Mouse (Mus musculus) ovary, adult 2 months (tissue): ENCODE measurements around the gene Triobp. TPM values are rescaled to one million over a fixed set of nuclear protein-coding genes. Genes with fewer than 3 reads are reported as not detected.

Experiments
- polyA plus RNA-seq: library from polyadenylated mRNA; depleted of rRNA; stranded (reverse); fragments of >200 nt; gene quantifications from 2 replicates; pipeline ENCODE4 v1.2.3, GENCODE M21; 2012; rRNA removed

Gene Triobp
- polyA plus RNA-seq = 107 and 117 TPM in 2 replicates

DNA sequence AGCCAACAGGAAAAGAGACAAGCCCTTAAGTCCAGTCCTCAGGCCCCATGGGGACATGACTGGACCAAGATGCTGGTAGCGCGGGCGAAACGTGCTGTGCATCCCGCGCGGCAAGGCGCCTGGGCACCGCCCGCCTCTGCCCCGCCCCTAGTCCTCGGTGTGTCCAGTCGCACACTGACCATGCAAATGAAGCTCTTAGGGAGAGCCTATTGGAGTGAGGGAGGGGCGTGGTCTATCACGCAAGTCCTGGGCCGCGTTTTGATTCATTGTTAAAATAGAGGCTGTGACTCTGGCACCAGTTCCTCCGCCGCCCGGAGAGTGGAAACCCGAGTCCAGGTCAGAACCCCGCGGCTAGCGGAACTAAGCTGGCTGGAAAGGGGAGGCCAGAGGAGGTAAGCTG, at the start of gene Triobp:
Triobp (plus strand) TSS at position 68 of the 400 bp plus-strand sequence.

DNA sequence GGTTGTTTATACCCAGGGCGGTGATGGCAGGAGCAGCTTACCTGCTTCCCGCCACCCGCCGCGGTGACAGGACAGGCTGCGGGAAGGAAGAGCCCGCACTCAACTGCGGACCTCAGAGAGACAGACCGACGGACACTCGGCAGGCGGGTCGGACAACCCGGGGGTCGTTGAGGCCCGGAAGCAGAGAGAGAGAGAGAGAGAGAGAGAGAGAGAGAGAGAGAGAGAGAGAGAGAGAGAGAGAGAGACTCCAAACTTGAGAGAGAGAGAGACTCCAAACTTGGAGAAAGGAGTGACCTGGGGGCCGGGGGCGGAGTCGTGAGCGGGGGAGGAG, 48.1 kb upstream of the Triobp start, which contains the start of gene Gm49510:
Gm49510 (plus strand) TSS at position 259 of the 331 bp plus-strand sequence.

DNA sequence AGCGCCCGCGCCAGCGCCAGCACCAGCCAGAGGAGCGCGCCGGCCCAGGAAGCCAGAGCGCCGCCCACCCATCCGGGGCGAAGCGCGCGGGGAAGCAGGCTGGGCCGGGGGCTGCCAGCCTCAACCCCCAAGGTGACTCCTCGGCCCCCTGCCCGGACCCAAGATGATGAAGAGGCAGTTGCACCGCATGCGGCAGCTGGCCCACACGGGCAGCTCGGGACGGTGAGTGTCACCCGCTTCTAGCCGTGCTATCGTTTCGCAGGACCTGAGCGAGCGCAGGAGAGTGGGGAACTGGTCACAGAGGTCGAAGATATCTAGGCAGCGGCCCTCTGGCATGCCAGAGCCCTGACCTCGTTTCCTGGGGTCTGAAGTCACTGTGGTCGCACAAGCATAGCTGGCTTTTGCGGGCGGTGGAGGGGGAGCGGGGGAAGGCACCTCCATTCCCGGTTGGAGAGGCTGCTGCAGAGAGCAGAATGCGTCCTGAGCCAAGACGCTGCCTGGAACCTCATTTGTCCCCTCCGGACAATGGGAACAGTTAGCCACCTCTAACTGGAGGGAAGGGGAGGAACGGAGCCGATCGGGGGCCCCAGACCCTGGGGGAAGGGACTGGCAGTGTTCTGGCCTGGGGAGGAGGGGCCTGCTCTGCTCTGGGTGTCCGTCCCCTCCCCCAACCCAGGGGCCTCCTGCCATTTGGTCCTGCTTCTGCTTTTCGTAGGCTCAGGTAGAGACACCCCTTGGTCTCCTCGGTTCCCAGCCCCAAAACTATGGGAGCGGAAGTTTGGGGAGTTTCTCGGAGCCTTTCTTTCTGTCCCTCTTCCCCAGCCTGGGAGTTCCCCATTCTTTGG, 47.6 kb upstream of the Triobp start, which contains the start of gene Sh3bp1:
Sh3bp1 (plus strand) TSS at position 29 of the 845 bp plus-strand sequence.

DNA sequence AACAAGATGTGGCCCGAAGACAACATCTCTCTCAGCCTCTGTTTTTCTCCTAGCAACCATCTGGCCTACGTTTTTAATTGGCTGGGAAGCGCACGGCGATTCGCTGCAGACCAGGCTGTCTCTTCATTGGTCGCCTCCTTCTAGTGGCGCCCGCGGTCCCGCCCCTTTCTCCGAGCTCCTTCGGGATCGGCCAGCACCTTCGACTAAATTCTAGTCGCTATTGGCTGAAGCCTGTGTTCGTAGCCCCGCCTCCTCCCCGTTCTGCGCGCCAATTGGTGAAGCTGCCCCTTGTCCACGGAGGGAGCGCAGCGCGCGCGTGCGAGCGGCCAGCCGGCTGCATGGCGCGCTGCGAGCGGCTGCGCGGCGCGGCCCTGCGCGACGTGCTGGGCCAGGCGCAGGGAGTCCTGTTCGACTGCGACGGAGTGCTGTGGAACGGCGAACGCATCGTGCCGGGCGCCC, 33.9 kb upstream of the Triobp start, which contains the start of gene Pdxp:
Pdxp (plus strand) TSS at position 288 of the 459 bp plus-strand sequence.

DNA sequence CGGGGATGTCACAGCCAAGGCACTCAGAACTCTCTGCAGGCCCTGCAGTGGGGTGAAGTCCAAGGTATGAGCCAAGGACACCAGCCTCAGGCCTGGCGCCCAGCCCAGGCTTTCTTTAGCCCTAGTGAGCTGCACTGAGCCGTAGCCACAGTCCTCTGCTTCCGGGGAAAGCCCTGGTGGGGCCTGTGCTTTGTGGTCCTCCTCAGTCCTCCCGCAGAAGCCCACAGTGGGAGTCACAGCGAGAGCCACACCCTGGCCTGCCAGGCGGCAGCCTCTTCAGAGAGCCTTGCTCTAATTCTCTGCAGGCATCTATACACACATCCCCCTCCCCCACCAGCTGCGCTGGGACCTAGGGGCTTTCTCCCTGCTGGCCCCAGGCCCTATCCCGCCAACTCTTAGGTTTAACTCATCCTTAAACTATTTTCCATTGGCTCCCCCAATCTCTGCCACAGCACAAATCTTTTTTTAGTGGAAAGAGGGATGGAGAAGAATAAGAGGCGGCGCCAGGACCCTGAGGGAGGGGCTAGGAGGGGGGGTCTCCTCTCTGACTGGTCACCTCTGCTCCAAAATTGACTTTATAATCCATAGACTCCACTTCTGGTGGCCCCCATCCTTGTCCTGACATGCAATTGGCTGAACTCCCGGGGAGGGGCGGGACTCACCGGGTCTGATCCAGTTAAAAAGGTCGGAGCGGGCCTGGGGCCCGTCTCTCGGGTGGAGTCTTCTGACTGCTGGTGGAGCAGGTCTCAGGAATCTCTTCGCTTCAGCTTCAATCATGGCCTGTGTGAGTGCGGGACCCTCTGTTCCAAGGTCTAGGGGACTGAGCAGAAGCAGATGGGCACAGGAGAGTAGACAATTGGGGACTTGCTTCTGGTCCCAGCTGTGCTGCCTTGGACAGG, 21.3 kb upstream of the Triobp start, which contains the start of gene Lgals1:
Lgals1 (plus strand) TSS at position 705 of the 899 bp plus-strand sequence.

DNA sequence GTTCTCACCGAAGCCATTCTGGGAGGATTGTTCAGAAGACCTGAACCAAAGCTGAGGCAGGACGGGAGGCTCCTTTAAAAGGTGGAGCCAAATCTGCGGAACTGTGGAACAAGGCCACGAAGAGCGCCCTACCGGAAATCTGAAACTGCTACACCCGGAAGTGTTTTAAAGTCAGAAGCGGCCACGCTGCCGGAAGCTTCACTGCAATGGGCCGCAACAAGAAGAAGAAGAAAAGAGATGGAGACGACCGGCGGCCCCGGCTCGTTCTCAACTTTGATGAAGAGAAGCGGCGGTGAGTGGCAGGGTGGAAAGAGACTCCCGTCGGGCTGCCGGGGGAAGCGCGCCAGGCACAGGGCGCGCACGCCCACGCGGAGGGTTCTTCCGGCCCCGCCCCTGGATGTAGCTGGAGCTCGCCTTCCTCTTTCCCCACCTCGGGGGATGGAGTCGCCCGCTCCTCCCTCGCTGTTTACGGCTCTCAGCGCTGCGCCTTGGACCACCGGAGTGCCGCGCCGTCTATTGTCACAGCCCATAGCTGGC, 12.7 kb upstream of the Triobp start, which contains the start of gene Nol12:
Nol12 (plus strand) TSS at position 150 of the 537 bp plus-strand sequence.

DNA sequence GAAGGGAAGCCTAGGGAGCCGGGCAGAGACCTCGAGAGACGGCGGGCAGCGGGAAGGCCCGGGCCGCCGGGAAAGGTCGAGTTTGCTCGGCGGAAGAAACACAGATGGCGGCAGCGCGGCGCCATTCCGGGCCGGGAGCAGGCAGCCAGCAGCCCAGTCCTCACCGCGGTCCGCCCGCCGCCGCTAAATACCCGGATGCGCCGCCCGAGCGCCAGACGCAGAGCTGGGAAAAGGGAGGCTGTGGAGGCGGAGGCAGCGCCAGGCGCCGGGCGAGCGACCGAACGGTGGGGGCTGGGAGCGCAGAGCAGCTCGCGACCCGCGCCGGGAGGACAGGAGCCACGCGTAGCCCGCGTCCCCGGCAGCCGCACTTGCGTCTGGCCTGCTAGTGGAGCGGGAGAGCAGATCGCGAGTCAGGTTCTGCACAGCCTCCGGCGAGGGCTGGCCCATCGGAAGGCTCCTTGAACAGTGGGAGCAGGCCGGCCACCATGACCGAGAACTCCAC, 80.8 kb downstream of the Triobp start, which contains the start of gene H1f0:
H1f0 (plus strand) TSS at position 214 of the 502 bp plus-strand sequence.

DNA sequence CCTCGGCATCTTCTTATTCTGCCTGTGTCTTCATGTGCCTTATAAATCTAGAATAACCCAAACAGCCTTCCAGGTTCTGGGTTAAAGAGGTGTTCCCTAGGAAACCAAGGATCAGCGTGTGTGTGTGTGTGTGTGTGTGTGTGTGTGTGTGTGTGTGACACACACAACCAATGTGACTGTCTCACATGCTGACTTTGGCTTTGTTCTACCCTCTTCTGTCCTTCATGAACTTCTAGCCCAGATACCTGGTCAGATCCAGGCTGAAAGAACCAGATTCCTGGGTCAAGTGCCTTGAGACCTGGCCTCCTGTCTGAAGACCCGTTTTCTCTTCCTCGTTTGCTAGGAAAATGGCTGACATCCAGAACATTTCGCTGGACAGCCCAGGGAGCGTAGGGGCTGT, 94.1 kb downstream of the Triobp start, which contains the start of gene Galr3:
Galr3 (plus strand) TSS at position 301 of the 400 bp plus-strand sequence.

Other genes starting within 250 kb of the Triobp start
- gene Elfn2, start 229.0 kb upstream of the Triobp start, polyA plus RNA-seq = 0.58 and 0.59 TPM in 2 replicates
- 27.2 and 31.3 TPM in 2 replicates for gene Mfng, start 174.2 kb upstream of the Triobp start, polyA plus RNA-seq
- gene Card10, start 144.7 kb upstream of the Triobp start, polyA plus RNA-seq = 36.1 and 41.4 TPM in 2 replicates
- 87.7 and 89.8 TPM in 2 replicates for gene Cdc42ep1, start 105.1 kb upstream of the Triobp start, polyA plus RNA-seq
- 8.4 and 10.5 TPM in 2 replicates for gene Lgals2, start 92.2 kb upstream of the Triobp start, polyA plus RNA-seq
- 103 and 120 TPM in 2 replicates for gene Gga1, start 70.5 kb upstream of the Triobp start, polyA plus RNA-seq
- 0.07 and 0.26 TPM in 2 replicates for gene Gm49510, start 48.1 kb upstream of the Triobp start, polyA plus RNA-seq
- 93.4 and 135 TPM in 2 replicates for gene Sh3bp1, start 48.0 kb upstream of the Triobp start, polyA plus RNA-seq
- 22.4 and 31.3 TPM in 2 replicates for gene Pdxp, start 33.8 kb upstream of the Triobp start, polyA plus RNA-seq
- gene Lgals1, start 21.0 kb upstream of the Triobp start, polyA plus RNA-seq = 549 and 769 TPM in 2 replicates
- 27.1 and 31.5 TPM in 2 replicates for gene Nol12, start 12.8 kb upstream of the Triobp start, polyA plus RNA-seq
- gene H1f0, start 80.7 kb downstream of the Triobp start, polyA plus RNA-seq = 134 and 223 TPM in 2 replicates
- 2.7 and 3.4 TPM in 2 replicates for gene Galr3, start 94.2 kb downstream of the Triobp start, polyA plus RNA-seq
- gene Ankrd54, start 115.2 kb downstream of the Triobp start, polyA plus RNA-seq = 95.6 and 99.9 TPM in 2 replicates
- 207 and 263 TPM in 2 replicates for gene Eif3l, start 127.5 kb downstream of the Triobp start, polyA plus RNA-seq
- gene Micall1, start 161.2 kb downstream of the Triobp start, polyA plus RNA-seq = 46.7 and 50.8 TPM in 2 replicates
- 46.6 and 52.7 TPM in 2 replicates for gene Polr2f, start 193.3 kb downstream of the Triobp start, polyA plus RNA-seq
- 14.3 and 22.3 TPM in 2 replicates for gene 1700088E04Rik, start 193.5 kb downstream of the Triobp start, polyA plus RNA-seq
- 0.70 and 1.3 TPM in 2 replicates for gene Sox10, start 217.5 kb downstream of the Triobp start, polyA plus RNA-seq